Mouse (Mus musculus): Measurements from ENCODE around the gene Bzw2. TPM values are rescaled to one million over a fixed set of nuclear protein-coding genes. Genes with fewer than 3 reads are reported as not detected.

Gene Bzw2
- polyA plus RNA-seq, 1 experiment from 2014 or later, result 387 TPM

- H3K27me3 ChIP-seq (ENCODE audit: control insufficient read depth, insufficient read depth, low read length), result no peaks in the 10 kb centered on the region
- H3K27ac ChIP-seq (replicated peaks; ENCODE audit: low read depth, low read length), result no peak overlapping the region
- H3K9me3 ChIP-seq (replicated peaks; ENCODE audit: control insufficient read depth, low read length), result no peaks in the 10 kb centered on the region
- DNase-seq (ENCODE audit: low spot score) (no peak), ATAC-seq (replicated peaks; ENCODE audit: insufficient number of reproducible peaks, low FRiP score, low TSS enrichment, low read depth) (no peak)
- WGBS, result 91% methylated on average over 3 of the region's 3 CpGs
- no peak overlapping the region for H3K4me2 ChIP-seq (ENCODE audit: low read depth, low read length)
- peaks cover 5% of the 10 kb centered on the region for H3K36me3 ChIP-seq (replicated peaks; ENCODE audit: control insufficient read depth, insufficient read depth, low read depth, low read length)
- no peaks in the 10 kb centered on the region for H3K4me1 ChIP-seq (ENCODE audit: control insufficient read depth, insufficient read depth, low read length)
- no peak overlapping the region for H3K9ac ChIP-seq (replicated peaks; ENCODE audit: low read length)
- no peak overlapping the region for H3K4me3 ChIP-seq (ENCODE audit: low read depth, low read length)
These were observed 25.2 kb downstream of the Bzw2 start for GRCm38 (mm10) chr12:36132668-36133067.

- no peak overlapping the region for H3K4me3 ChIP-seq (ENCODE audit: low read depth, low read length)
- WGBS, result 96% methylated on average over 2 of the region's 2 CpGs
- ATAC-seq (replicated peaks; ENCODE audit: insufficient number of reproducible peaks, low FRiP score, low TSS enrichment, low read depth) (no peak), DNase-seq (ENCODE audit: low spot score) (no peak)
- no peaks in the 10 kb centered on the region for H3K27me3 ChIP-seq (ENCODE audit: control insufficient read depth, insufficient read depth, low read length)
- no peaks in the 10 kb centered on the region for H3K4me1 ChIP-seq (ENCODE audit: control insufficient read depth, insufficient read depth, low read length)
- H3K9me3 ChIP-seq (replicated peaks; ENCODE audit: control insufficient read depth, low read length), result no peaks in the 10 kb centered on the region
- H3K27ac ChIP-seq (replicated peaks; ENCODE audit: low read depth, low read length), result no peak overlapping the region
- H3K4me2 ChIP-seq (ENCODE audit: low read depth, low read length), result no peak overlapping the region
- H3K9ac ChIP-seq (replicated peaks; ENCODE audit: low read length), result no peak overlapping the region
- H3K36me3 ChIP-seq (replicated peaks; ENCODE audit: control insufficient read depth, insufficient read depth, low read depth, low read length), result peaks cover 5% of the 10 kb centered on the region
These were observed 25.6 kb downstream of the Bzw2 start for GRCm38 (mm10) chr12:36132254-36132653.

- Histone ChIP-seq H3K9ac (replicated peaks; ENCODE audit: low read length) (no peak overlapping the region), H3K4me2 (ENCODE audit: low read depth, low read length) (no peak overlapping the region), H3K36me3 (replicated peaks; ENCODE audit: control insufficient read depth, insufficient read depth, low read depth, low read length) (peaks cover 5% of the 10 kb centered on the region), H3K27ac (replicated peaks; ENCODE audit: low read depth, low read length) (no peak overlapping the region), H3K4me1 (ENCODE audit: control insufficient read depth, insufficient read depth, low read length) (no peaks in the 10 kb centered on the region), H3K9me3 (replicated peaks; ENCODE audit: control insufficient read depth, low read length) (no peaks in the 10 kb centered on the region), H3K27me3 (ENCODE audit: control insufficient read depth, insufficient read depth, low read length) (no peaks in the 10 kb centered on the region), H3K4me3 (ENCODE audit: low read depth, low read length) (no peak overlapping the region)
- DNase-seq (ENCODE audit: low spot score), result no peak
- WGBS, result 92% methylated on average over 5 of the region's 5 CpGs
- ATAC-seq (replicated peaks; ENCODE audit: insufficient number of reproducible peaks, low FRiP score, low TSS enrichment, low read depth), result no peak
These were observed 28.1 kb downstream of the Bzw2 start for GRCm38 (mm10) chr12:36129826-36130225.

- Histone ChIP-seq H3K4me3 (ENCODE audit: low read depth, low read length) (no peak overlapping the region), H3K9me3 (replicated peaks; ENCODE audit: control insufficient read depth, low read length) (no peaks in the 10 kb centered on the region), H3K36me3 (replicated peaks; ENCODE audit: control insufficient read depth, insufficient read depth, low read depth, low read length) (peaks cover 5% of the 10 kb centered on the region), H3K4me2 (ENCODE audit: low read depth, low read length) (no peak overlapping the region), H3K9ac (replicated peaks; ENCODE audit: low read length) (no peak overlapping the region), H3K27ac (replicated peaks; ENCODE audit: low read depth, low read length) (no peak overlapping the region), H3K27me3 (ENCODE audit: control insufficient read depth, insufficient read depth, low read length) (no peaks in the 10 kb centered on the region), H3K4me1 (ENCODE audit: control insufficient read depth, insufficient read depth, low read length) (no peaks in the 10 kb centered on the region)
- no peak for DNase-seq (ENCODE audit: low spot score)
- no peak for ATAC-seq (replicated peaks; ENCODE audit: insufficient number of reproducible peaks, low FRiP score, low TSS enrichment, low read depth)
- 94% methylated on average over 5 of the region's 5 CpGs for WGBS
These were observed 31.8 kb downstream of the Bzw2 start for GRCm38 (mm10) chr12:36126049-36126448.

- DNase-seq (ENCODE audit: low spot score), result no peak
These were observed 38.6 kb downstream of the Bzw2 start for GRCm38 (mm10) chr12:36119244-36119643.

GRCm38 (mm10) chr12:36117161-36117560 is 40.7 kb downstream of the Bzw2 start:
- H3K4me2 ChIP-seq (ENCODE audit: low read depth, low read length), result no peak overlapping the region
- no peaks in the 10 kb centered on the region for H3K4me1 ChIP-seq (ENCODE audit: control insufficient read depth, insufficient read depth, low read length)
- H3K27ac ChIP-seq (replicated peaks; ENCODE audit: low read depth, low read length), result no peak overlapping the region
- H3K9me3 ChIP-seq (replicated peaks; ENCODE audit: control insufficient read depth, low read length), result no peaks in the 10 kb centered on the region
- no peak for DNase-seq (ENCODE audit: low spot score)
- no peak overlapping the region for H3K9ac ChIP-seq (replicated peaks; ENCODE audit: low read length)
- H3K4me3 ChIP-seq (ENCODE audit: low read depth, low read length), result no peak overlapping the region
- 98% methylated on average over 6 of the region's 6 CpGs for WGBS
- H3K36me3 ChIP-seq (replicated peaks; ENCODE audit: control insufficient read depth, insufficient read depth, low read depth, low read length), result peaks cover 3% of the 10 kb centered on the region
- ATAC-seq (replicated peaks; ENCODE audit: insufficient number of reproducible peaks, low FRiP score, low TSS enrichment, low read depth), result no peak
- H3K27me3 ChIP-seq (ENCODE audit: control insufficient read depth, insufficient read depth, low read length), result no peaks in the 10 kb centered on the region

More at GRCm38 (mm10) chr12:36119244-36119643, 38.6 kb downstream of the Bzw2 start:
- Histone ChIP-seq H3K9ac (replicated peaks; ENCODE audit: low read length) (no peak overlapping the region), H3K4me2 (ENCODE audit: low read depth, low read length) (no peak overlapping the region), H3K27me3 (ENCODE audit: control insufficient read depth, insufficient read depth, low read length) (no peaks in the 10 kb centered on the region), H3K4me3 (ENCODE audit: low read depth, low read length) (no peak overlapping the region), H3K9me3 (replicated peaks; ENCODE audit: control insufficient read depth, low read length) (no peaks in the 10 kb centered on the region), H3K27ac (replicated peaks; ENCODE audit: low read depth, low read length) (no peak overlapping the region), H3K36me3 (replicated peaks; ENCODE audit: control insufficient read depth, insufficient read depth, low read depth, low read length) (peaks cover 3% of the 10 kb centered on the region), H3K4me1 (ENCODE audit: control insufficient read depth, insufficient read depth, low read length) (no peaks in the 10 kb centered on the region)
- WGBS, result 92% methylated on average over 3 of the region's 3 CpGs
- ATAC-seq (replicated peaks; ENCODE audit: insufficient number of reproducible peaks, low FRiP score, low TSS enrichment, low read depth), result no peak

- 96% methylated on average over 3 of the region's 3 CpGs for WGBS
- Histone ChIP-seq H3K4me1 (ENCODE audit: control insufficient read depth, insufficient read depth, low read length) (no peaks in the 10 kb centered on the region), H3K4me3 (ENCODE audit: low read depth, low read length) (no peak overlapping the region), H3K27ac (replicated peaks; ENCODE audit: low read depth, low read length) (no peak overlapping the region), H3K9ac (replicated peaks; ENCODE audit: low read length) (no peak overlapping the region), H3K36me3 (replicated peaks; ENCODE audit: control insufficient read depth, insufficient read depth, low read depth, low read length) (peaks cover 22% of the 10 kb centered on the region), H3K9me3 (replicated peaks; ENCODE audit: control insufficient read depth, low read length) (no peaks in the 10 kb centered on the region), H3K27me3 (ENCODE audit: control insufficient read depth, insufficient read depth, low read length) (no peaks in the 10 kb centered on the region), H3K4me2 (ENCODE audit: low read depth, low read length) (no peak overlapping the region)
- ATAC-seq (replicated peaks; ENCODE audit: insufficient number of reproducible peaks, low FRiP score, low TSS enrichment, low read depth), result no peak
- no peak for DNase-seq (ENCODE audit: low spot score)
These were observed 45.8 kb downstream of the Bzw2 start for GRCm38 (mm10) chr12:36112081-36112480.

- Histone ChIP-seq H3K4me1 (ENCODE audit: control insufficient read depth, insufficient read depth, low read length) (no peaks in the 10 kb centered on the region), H3K27me3 (ENCODE audit: control insufficient read depth, insufficient read depth, low read length) (no peaks in the 10 kb centered on the region), H3K9me3 (replicated peaks; ENCODE audit: control insufficient read depth, low read length) (no peaks in the 10 kb centered on the region), H3K27ac (replicated peaks; ENCODE audit: low read depth, low read length) (no peak overlapping the region), H3K4me3 (ENCODE audit: low read depth, low read length) (no peak overlapping the region), H3K4me2 (ENCODE audit: low read depth, low read length) (no peak overlapping the region), H3K36me3 (replicated peaks; ENCODE audit: control insufficient read depth, insufficient read depth, low read depth, low read length) (peaks cover 24% of the 10 kb centered on the region), H3K9ac (replicated peaks; ENCODE audit: low read length) (no peak overlapping the region)
- ATAC-seq (replicated peaks; ENCODE audit: insufficient number of reproducible peaks, low FRiP score, low TSS enrichment, low read depth), result no peak
- 92% methylated on average over 5 of the region's 5 CpGs for WGBS
- no peak for DNase-seq (ENCODE audit: low spot score)
These were observed 46.8 kb downstream of the Bzw2 start for GRCm38 (mm10) chr12:36111110-36111509.
